Mouse (Mus musculus): ENCODE data around the gene 2900011O08Rik.

2900011O08Rik gene

GRCm38 (mm10) chr16:14130796-14131195 is 144.4 kb downstream of the 2900011O08Rik start:
- no peak for DNase-seq (ENCODE audit: extremely low read depth, low read depth, low spot score)

- no peak for DNase-seq (ENCODE audit: extremely low read depth, low read depth, low spot score)
These were observed 145.0 kb downstream of the 2900011O08Rik start for GRCm38 (mm10) chr16:14131376-14131775.

GRCm38 (mm10) chr16:14131838-14132237 is 145.4 kb downstream of the 2900011O08Rik start:
- DNase-seq (ENCODE audit: extremely low read depth, low read depth, low spot score) = no peak

- DNase-seq (ENCODE audit: extremely low read depth, low read depth, low spot score) = no peak
These were observed 148.6 kb downstream of the 2900011O08Rik start for GRCm38 (mm10) chr16:14135014-14135413.

GRCm38 (mm10) chr16:14137976-14138561 is 151.7 kb downstream of the 2900011O08Rik start:
- no peak for DNase-seq (ENCODE audit: extremely low read depth, low read depth, low spot score)

GRCm38 (mm10) chr16:14139106-14139505 is 152.7 kb downstream of the 2900011O08Rik start:
- DNase-seq (ENCODE audit: extremely low read depth, low read depth, low spot score) = no peak

GRCm38 (mm10) chr16:14143298-14143697 is 156.9 kb downstream of the 2900011O08Rik start:
- no peak for DNase-seq (ENCODE audit: extremely low read depth, low read depth, low spot score)

GRCm38 (mm10) chr16:14147712-14148111 is 161.3 kb downstream of the 2900011O08Rik start:
- DNase-seq (ENCODE audit: extremely low read depth, low read depth, low spot score) = no peak
